Mouse (Mus musculus) small intestine, adult 2 months (tissue): ENCODE results near the gene Dhx36.

ENCODE experiments used
- CTCF ChIP-seq: fragments of 200-500 bp; IDR thresholded peaks from 2 replicates; pipeline ENCODE4 v1.5.1; 2012; ENCODE audit warnings: low read depth, mild to moderate bottlenecking, control low read depth, inconsistent platforms, low read length, moderate library complexity, mixed read lengths; ENCODE audit not compliant: insufficient replicate concordance, insufficient read length; ENCODE audit errors: extremely low read depth
- POLR2A ChIP-seq: fragments of 200-500 bp; IDR thresholded peaks from 2 replicates; pipeline ENCODE4 v1.6.1; 2012; ENCODE audit warnings: low read depth, mild to moderate bottlenecking, control low read depth, inconsistent platforms, low read length, moderate library complexity

DNA sequence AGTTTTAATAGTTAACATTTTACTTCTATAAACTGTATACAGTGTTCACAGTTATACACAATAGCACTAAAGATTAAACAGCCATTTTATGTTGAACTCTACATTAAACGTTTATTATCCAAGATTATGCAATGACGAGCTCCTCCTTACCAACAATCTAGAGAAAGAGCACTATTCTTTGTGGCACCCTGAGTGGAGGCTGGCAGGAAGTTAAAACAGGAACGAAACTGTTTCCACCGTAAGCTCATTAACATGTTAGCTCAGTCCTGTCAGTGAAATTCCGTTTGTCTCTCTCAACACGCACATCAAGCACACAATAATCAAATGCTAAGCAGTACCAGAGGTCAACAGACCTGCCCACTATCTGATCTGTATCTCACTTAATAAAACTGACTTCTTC lies 14.2 kb downstream of the Dhx36 start:
- TF ChIP-seq CTCF = no peak
- TF ChIP-seq POLR2A = no peak
